Mouse (Mus musculus) central nervous system, embryonic 11.5 days (tissue): ENCODE results near the gene Sipa1l3. TPM values are rescaled to one million over a fixed set of nuclear protein-coding genes. Genes with fewer than 3 reads are reported as not detected.

Source experiments
- polyA plus RNA-seq: library from polyadenylated mRNA; depleted of rRNA; stranded (reverse); fragments of >200 nt; gene quantifications from 2 replicates; pipeline ENCODE4 v1.2.3, GENCODE M21; 2012; rRNA removed

Gene Sipa1l3
- polyA plus RNA-seq, result 21.1 and 23.0 TPM in 2 replicates

DNA sequence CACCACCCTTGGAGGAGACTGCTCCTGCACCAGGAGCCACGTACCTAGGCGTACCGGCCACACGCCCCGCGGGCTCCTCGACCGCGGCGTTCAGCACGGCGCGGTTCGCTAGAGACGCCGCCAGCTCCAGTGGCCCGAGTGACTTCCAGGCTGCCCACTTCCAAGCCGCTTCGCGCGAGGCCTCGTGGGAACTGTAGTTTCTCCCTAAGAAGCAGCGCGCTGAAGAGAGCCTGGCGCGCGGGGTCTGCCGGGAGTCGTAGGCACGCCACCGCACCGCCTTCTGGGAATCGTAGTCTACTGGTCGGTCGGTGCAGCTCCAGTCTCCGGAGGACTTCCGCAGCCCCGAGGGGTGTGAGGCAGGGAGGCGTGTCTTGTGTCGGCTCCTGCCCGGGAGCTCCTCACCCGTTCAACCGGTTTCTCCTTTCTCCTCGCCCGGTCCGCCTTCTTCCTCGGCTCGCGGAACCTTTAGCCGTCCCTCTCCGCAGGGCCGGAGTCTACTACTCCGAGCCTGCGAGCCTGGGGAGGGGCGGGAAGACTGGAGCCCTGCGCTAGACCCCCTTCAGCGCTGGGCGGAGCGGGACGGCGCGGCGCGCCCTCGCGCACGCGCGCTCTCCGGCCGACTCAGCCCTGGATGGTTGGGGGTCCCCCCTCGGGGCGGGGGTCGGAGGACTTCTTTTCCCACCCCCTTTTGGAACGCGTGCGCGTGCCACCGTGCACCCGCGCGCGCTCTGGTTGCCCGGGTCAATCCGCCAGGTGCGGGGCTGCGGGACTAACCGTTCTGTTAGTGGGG lies at the start of gene Sipa1l3:
Sipa1l3 (minus strand) TSS at position 221 of the 790 bp plus-strand sequence.

DNA sequence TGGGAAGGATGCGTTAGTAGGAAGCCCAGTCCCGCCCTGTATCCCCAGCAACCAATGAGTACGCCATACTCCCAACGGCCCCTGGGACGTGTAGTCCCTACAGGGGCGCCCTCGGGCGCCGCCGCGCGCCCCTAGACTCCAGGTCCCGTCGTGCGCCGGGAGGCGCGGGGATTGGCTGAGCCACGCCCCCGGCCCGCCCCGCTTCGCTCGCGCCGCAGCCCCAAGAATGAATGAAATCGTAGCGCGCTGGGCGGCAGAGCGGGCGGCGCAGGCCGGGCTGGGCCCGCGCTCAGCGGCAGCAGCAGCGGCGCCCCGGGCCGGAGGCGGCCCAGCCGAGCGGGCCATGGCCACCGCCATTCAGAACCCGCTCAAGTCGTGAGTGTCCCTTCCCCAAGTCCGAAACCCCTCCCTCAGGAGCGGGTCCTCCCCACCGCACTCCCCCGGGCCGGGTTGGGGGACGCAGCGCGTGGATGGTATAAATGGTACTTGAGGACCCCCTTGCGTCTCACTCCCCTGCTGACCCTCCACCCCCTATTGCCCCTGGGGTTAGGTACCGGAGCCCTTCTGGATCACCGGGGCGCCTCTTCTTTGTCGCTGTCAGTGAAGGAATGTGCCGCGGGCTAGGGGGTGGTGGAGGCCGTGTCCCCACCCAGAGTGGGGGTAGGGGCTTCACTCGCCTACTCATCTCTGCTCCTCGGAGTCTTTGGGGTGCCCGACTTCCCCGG lies 214.5 kb downstream of the Sipa1l3 start, which contains the start of gene Dpf1:
Dpf1 (plus strand) TSS at position 214 of the 725 bp plus-strand sequence.

DNA sequence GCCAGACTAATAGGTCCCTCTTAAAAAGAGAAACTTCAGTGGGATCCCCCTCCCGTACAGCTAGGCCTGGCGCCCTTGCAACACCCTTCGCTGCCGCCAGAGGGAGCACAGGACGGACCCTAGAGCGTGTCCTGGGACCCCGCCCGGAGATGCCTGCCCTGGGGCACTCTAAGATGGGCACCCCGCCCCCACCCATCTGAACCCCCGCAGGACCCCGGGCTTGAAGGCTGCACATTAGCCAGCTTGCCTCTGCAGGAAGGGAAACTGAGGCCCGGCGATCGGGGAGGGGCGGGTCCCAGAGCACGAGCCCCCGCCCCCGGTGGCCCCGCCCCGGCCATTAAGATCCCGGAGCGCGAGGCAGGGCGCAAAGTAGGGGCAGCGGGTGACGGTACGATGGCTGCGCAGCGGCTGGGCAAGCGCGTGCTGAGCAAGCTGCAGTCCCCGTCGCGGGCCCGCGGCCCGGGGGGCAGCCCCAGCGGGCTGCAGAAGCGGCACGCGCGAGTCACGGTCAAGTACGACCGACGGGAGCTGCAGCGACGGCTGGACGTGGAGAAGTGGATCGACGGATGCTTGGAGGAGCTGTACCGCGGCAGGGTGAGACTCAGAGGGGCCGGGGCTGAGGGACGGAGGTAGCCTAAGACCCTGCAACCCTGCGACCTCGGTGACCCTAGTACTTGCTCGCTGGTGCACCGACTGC lies 229.4 kb downstream of the Sipa1l3 start, which contains the start of gene Ppp1r14a:
Ppp1r14a (plus strand) TSS at position 367 of the 697 bp plus-strand sequence.

DNA sequence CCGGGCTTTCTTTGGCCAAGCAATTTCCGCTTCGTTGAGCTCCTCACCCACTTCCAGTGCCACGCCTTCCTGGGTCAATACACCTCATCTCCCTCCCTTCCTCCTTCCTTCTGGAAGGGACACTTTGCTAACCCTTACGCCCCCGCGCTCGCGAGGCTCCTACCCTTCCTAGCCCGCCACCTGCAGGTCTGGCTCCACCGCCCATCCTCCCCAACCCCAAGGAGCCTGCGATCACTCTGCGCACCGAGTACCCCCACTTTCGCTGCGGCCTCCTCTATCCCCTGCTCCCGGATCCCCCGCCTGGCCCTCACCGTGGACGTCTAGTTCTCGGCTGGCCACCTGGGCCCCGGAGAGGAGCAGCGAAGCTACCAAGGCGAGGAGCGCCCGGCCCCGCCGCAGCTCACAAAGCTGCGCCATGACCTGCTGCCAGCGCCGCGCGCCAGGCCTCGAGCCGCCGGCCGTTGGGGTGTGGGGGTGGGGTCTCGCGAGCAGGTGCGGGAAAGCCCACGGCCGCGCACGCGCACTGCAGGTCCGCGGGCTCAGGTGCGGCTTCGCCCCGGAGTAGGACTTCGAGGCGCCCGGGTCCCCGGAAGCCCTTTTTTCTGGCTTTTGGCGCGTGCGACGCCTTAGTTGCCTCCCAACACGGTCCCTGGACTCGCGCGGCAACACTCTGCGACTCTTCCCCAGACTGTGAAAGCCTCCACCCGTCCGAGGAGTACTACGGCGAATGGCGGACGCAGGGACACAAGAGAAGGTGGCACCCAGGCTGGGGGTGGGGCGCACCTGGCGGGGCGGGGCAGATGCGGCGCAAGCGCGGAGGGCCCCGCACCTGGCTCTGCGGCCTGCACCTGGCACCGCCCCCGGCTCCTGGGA lies 237.0 kb downstream of the Sipa1l3 start, which contains the start of gene Spint2:
Spint2 (minus strand) TSS at position 712 of the 873 bp plus-strand sequence.

Other genes with a start within 250 kb of the Sipa1l3 start
- gene Spint2, start 236.7 kb downstream of the Sipa1l3 start, polyA plus RNA-seq, result 25.7 and 29.7 TPM in 2 replicates
- gene Ppp1r14a, start 229.3 kb downstream of the Sipa1l3 start, polyA plus RNA-seq, result 21.8 and 41.9 TPM in 2 replicates
- 40.1 and 89.5 TPM in 2 replicates for gene Dpf1, start 214.7 kb downstream of the Sipa1l3 start, polyA plus RNA-seq
- 0.02 and 0.10 TPM in 2 replicates for gene Catsperg2, start 208.4 kb upstream of the Sipa1l3 start, polyA plus RNA-seq
- 10.6 and 12.1 TPM in 2 replicates for gene Zfp84, start 249.9 kb upstream of the Sipa1l3 start, polyA plus RNA-seq